Mouse (Mus musculus): ENCODE measurements around the gene Pde10a. TPM values are rescaled to one million over a fixed set of nuclear protein-coding genes. Genes with fewer than 3 reads are reported as not detected.

The Pde10a gene
- total and polyA plus RNA-seq, 2 experiments from 2014 or later = 8.2 to 38.5 TPM

- no peak for DNase-seq (ENCODE audit: low spot score)
- WGBS = 33% methylated on average over 6 of the region's 6 CpGs
- no peaks in the 10 kb centered on the region for H3K9me3 ChIP-seq (ENCODE audit: low read length)
Measured at GRCm38 (mm10) chr17:8785908-8786307, 260.7 kb downstream of the Pde10a start.

GRCm38 (mm10) chr17:8786484-8786883 lies 261.3 kb downstream of the Pde10a start:
- no peaks in the 10 kb centered on the region for H3K27me3 ChIP-seq (ENCODE audit: insufficient read depth, low read length)

More at GRCm38 (mm10) chr17:8785908-8786307, 260.7 kb downstream of the Pde10a start:
- Histone ChIP-seq H3K4me1 (ENCODE audit: insufficient read depth, low read length) (no peaks in the 10 kb centered on the region), H3K9ac (replicated peaks; ENCODE audit: low read length) (no peak overlapping the region), H3K27ac (no peak overlapping the region), H3K4me3 (ENCODE audit: low read length) (no peak overlapping the region), H3K27me3 (ENCODE audit: insufficient read depth, low read length) (no peaks in the 10 kb centered on the region), H3K36me3 (ENCODE audit: insufficient read depth, low read length) (no peaks in the 10 kb centered on the region), H3K4me2 (ENCODE audit: low read depth, low read length) (no peak overlapping the region)
- no peak for ATAC-seq
- no peak for TF ChIP-seq CTCF (IDR thresholded peaks at IDR 0.05; ENCODE audit: low read depth)

GRCm38 (mm10) chr17:8787762-8788161 lies 262.6 kb downstream of the Pde10a start:
- no peak for ATAC-seq
- Histone ChIP-seq H3K36me3 (ENCODE audit: insufficient read depth, low read length) (no peaks in the 10 kb centered on the region), H3K4me3 (ENCODE audit: low read length) (no peak overlapping the region), H3K4me1 (ENCODE audit: insufficient read depth, low read length) (no peaks in the 10 kb centered on the region), H3K9me3 (ENCODE audit: low read length) (no peaks in the 10 kb centered on the region), H3K27ac (no peak overlapping the region), H3K9ac (replicated peaks; ENCODE audit: low read length) (no peak overlapping the region), H3K27me3 (ENCODE audit: insufficient read depth, low read length) (no peaks in the 10 kb centered on the region), H3K4me2 (ENCODE audit: low read depth, low read length) (no peak overlapping the region)
- WGBS = 52% methylated on average over 8 of the region's 8 CpGs
- no peak for DNase-seq (ENCODE audit: low spot score)
- TF ChIP-seq CTCF (IDR thresholded peaks at IDR 0.05; ENCODE audit: low read depth) = no peak

More at GRCm38 (mm10) chr17:8786484-8786883, 261.3 kb downstream of the Pde10a start:
- H3K4me3 ChIP-seq (ENCODE audit: low read length) = no peak overlapping the region
- no peaks in the 10 kb centered on the region for H3K36me3 ChIP-seq (ENCODE audit: insufficient read depth, low read length)
- 91% methylated on average over 4 of the region's 4 CpGs for WGBS
- no peaks in the 10 kb centered on the region for H3K4me1 ChIP-seq (ENCODE audit: insufficient read depth, low read length)
- no peak overlapping the region for H3K9ac ChIP-seq (replicated peaks; ENCODE audit: low read length)
- no peak for TF ChIP-seq CTCF (IDR thresholded peaks at IDR 0.05; ENCODE audit: low read depth)
- no peaks in the 10 kb centered on the region for H3K9me3 ChIP-seq (ENCODE audit: low read length)
- H3K4me2 ChIP-seq (ENCODE audit: low read depth, low read length) = no peak overlapping the region
- DNase-seq (ENCODE audit: low spot score) (no peak), ATAC-seq (no peak)
- no peak overlapping the region for H3K27ac ChIP-seq

- Histone ChIP-seq H3K27me3 (ENCODE audit: insufficient read depth, low read length) (0 out of 2 replicates have a peak, but pooled peaks cover 2% of the 10 kb centered on the region), H3K4me1 (ENCODE audit: insufficient read depth, low read length) (no peaks in the 10 kb centered on the region), H3K4me3 (ENCODE audit: low read length) (no peak overlapping the region), H3K9ac (replicated peaks; ENCODE audit: low read length) (no peak overlapping the region), H3K9me3 (ENCODE audit: low read length) (no peaks in the 10 kb centered on the region), H3K36me3 (ENCODE audit: insufficient read depth, low read length) (no peaks in the 10 kb centered on the region), H3K4me2 (ENCODE audit: low read depth, low read length) (no peak overlapping the region), H3K27ac (no peak overlapping the region)
- ATAC-seq (no peak), DNase-seq (ENCODE audit: low spot score) (no peak)
- 55% methylated on average over 4 of the region's 4 CpGs for WGBS
- TF ChIP-seq CTCF (IDR thresholded peaks at IDR 0.05; ENCODE audit: low read depth) = no peak
Measured at GRCm38 (mm10) chr17:8791561-8791960, 266.4 kb downstream of the Pde10a start.

- DNase-seq (ENCODE audit: low spot score) (no peak), ATAC-seq (no peak)
- no peak overlapping the region for H3K27ac ChIP-seq
- no peaks in the 10 kb centered on the region for H3K4me1 ChIP-seq (ENCODE audit: insufficient read depth, low read length)
- no peaks in the 10 kb centered on the region for H3K36me3 ChIP-seq (ENCODE audit: insufficient read depth, low read length)
- no peak overlapping the region for H3K4me3 ChIP-seq (ENCODE audit: low read length)
- H3K27me3 ChIP-seq (ENCODE audit: insufficient read depth, low read length) = peaks cover 8% of the 10 kb centered on the region; the same call in 1 of the 2 replicates
- H3K4me2 ChIP-seq (ENCODE audit: low read depth, low read length) = no peak overlapping the region
- H3K9ac ChIP-seq (replicated peaks; ENCODE audit: low read length) = no peak overlapping the region
- no peak for TF ChIP-seq CTCF (IDR thresholded peaks at IDR 0.05; ENCODE audit: low read depth)
- H3K9me3 ChIP-seq (ENCODE audit: low read length) = no peaks in the 10 kb centered on the region
- WGBS = 79% methylated on average over 7 of the region's 7 CpGs
Measured at GRCm38 (mm10) chr17:8792611-8793010, 267.4 kb downstream of the Pde10a start.

- no peak overlapping the region for H3K9ac ChIP-seq (replicated peaks; ENCODE audit: low read length)
- 0 out of 2 replicates have a peak, but pooled peaks cover 3% of the 10 kb centered on the region for H3K4me1 ChIP-seq (ENCODE audit: insufficient read depth, low read length)
- no peaks in the 10 kb centered on the region for H3K36me3 ChIP-seq (ENCODE audit: insufficient read depth, low read length)
- no peaks in the 10 kb centered on the region for H3K9me3 ChIP-seq (ENCODE audit: low read length)
- no peak overlapping the region for H3K27ac ChIP-seq
- TF ChIP-seq CTCF (IDR thresholded peaks at IDR 0.05; ENCODE audit: low read depth) = no peak
- 22% methylated on average over 2 of the region's 2 CpGs for WGBS
- DNase-seq (ENCODE audit: low spot score) (no peak), ATAC-seq (no peak)
- peaks cover 34% of the 10 kb centered on the region for H3K27me3 ChIP-seq (ENCODE audit: insufficient read depth, low read length)
- no peak overlapping the region for H3K4me2 ChIP-seq (ENCODE audit: low read depth, low read length)
- H3K4me3 ChIP-seq (ENCODE audit: low read length) = no peak overlapping the region
Measured at GRCm38 (mm10) chr17:8797624-8798023, 272.5 kb downstream of the Pde10a start.

- no peak for ATAC-seq
- Histone ChIP-seq H3K36me3 (ENCODE audit: insufficient read depth, low read length) (no peaks in the 10 kb centered on the region), H3K4me3 (ENCODE audit: low read length) (no peak overlapping the region), H3K9me3 (ENCODE audit: low read length) (no peaks in the 10 kb centered on the region), H3K9ac (replicated peaks; ENCODE audit: low read length) (no peak overlapping the region), H3K4me2 (ENCODE audit: low read depth, low read length) (no peak overlapping the region), H3K27me3 (ENCODE audit: insufficient read depth, low read length) (peaks cover 34% of the 10 kb centered on the region), H3K27ac (no peak overlapping the region), H3K4me1 (ENCODE audit: insufficient read depth, low read length) (peaks cover 8% of the 10 kb centered on the region; the same call in 1 of the 2 replicates)
- no peak for DNase-seq (ENCODE audit: low spot score)
- 5% methylated on average over 12 of the region's 12 CpGs for whole genome bisulfite sequencing
- no peak for TF ChIP-seq CTCF (IDR thresholded peaks at IDR 0.05; ENCODE audit: low read depth)
Measured at GRCm38 (mm10) chr17:8798531-8799295, 273.5 kb downstream of the Pde10a start.

Measured in hindbrain, postnatal 0 days (tissue).